Mouse (Mus musculus): ENCODE measurements at regions not wholly inside any gene's neighbourhood (a gene's known extent, or its start where the extent isn't known, plus 50 kb on each side); places are given as distances from the start of the nearest gene placed in this dataset.

DNA sequence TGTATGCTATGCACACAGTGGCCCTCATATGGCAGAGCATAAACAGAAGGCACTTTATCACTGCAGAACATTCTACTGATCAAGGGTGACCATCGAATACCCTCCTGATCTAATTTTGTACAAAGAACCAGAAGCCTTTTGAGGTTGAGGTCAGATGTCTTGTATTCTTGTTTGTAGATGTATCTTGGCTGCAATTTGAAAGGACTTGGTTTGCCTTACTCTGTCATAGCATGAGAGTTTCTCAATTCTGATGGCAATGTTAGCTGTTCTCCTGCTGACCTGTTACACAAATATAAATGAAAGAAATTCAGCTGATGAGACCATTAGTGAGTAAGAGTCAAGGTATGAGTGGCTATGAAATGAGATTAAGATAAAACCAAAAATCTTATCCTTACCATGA lies 199.1 kb upstream of the Aldoart1 start:
- Histone ChIP-seq H3K9ac (ENCODE audit: low read length) (no peak overlapping the region), H3K4me2 (ENCODE audit: low read depth, low read length) (no peak overlapping the region), H3K27me3 (ENCODE audit: control insufficient read depth, insufficient read depth, low read depth, low read length) (no peaks in the 10 kb centered on the region), H3K36me3 (ENCODE audit: control insufficient read depth, insufficient read depth, low read length) (no peaks in the 10 kb centered on the region), H3K9me3 (ENCODE audit: control insufficient read depth, low read length) (no peaks in the 10 kb centered on the region), H3K4me1 (replicated peaks; ENCODE audit: control insufficient read depth, insufficient read depth, low read length) (no peaks in the 10 kb centered on the region), H3K27ac (ENCODE audit: low read length) (no peak overlapping the region), H3K4me3 (ENCODE audit: low read length) (no peak overlapping the region)
- no peak for ATAC-seq (ENCODE audit: low read depth)
- WGBS: 61% methylated on average over 1 of the region's 1 CpGs

DNA sequence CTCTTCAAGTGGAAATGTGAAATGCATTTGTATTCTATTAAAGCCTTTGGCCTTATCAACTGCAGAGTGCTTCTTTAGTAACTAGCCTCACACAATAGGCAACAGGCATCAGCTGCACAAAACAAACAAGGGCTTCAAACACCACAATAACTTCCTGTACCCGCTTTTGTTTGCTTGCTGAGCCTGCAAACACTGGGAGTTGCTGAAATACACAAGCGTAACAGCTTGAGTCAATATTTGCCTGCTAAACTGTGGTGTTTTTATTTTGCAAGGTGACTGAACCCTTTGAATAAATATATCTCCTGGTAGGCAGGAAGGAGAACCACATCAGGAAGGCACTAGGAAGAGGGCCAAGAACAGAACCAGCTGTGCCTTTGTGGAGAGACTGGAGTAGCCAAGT lies 195.4 kb upstream of the Aldoart1 start:
- no peak overlapping the region for H3K9ac ChIP-seq (ENCODE audit: low read length)
- 24% methylated on average over 2 of the region's 2 CpGs for WGBS
- no peak overlapping the region for H3K27ac ChIP-seq (ENCODE audit: low read length)
- H3K27me3 ChIP-seq (ENCODE audit: control insufficient read depth, insufficient read depth, low read depth, low read length): no peaks in the 10 kb centered on the region
- H3K9me3 ChIP-seq (ENCODE audit: control insufficient read depth, low read length): no peaks in the 10 kb centered on the region
- 0 out of 2 replicates have a peak, but pooled peaks have one; percentile 12 for ATAC-seq (ENCODE audit: low read depth)
- H3K36me3 ChIP-seq (ENCODE audit: control insufficient read depth, insufficient read depth, low read length): no peaks in the 10 kb centered on the region
- 0 out of 2 replicates have a peak, but pooled peaks cover 2% of the 10 kb centered on the region for H3K4me1 ChIP-seq (replicated peaks; ENCODE audit: control insufficient read depth, insufficient read depth, low read length)
- H3K4me3 ChIP-seq (ENCODE audit: low read length): no peak overlapping the region
- H3K4me2 ChIP-seq (ENCODE audit: low read depth, low read length): no peak overlapping the region

DNA sequence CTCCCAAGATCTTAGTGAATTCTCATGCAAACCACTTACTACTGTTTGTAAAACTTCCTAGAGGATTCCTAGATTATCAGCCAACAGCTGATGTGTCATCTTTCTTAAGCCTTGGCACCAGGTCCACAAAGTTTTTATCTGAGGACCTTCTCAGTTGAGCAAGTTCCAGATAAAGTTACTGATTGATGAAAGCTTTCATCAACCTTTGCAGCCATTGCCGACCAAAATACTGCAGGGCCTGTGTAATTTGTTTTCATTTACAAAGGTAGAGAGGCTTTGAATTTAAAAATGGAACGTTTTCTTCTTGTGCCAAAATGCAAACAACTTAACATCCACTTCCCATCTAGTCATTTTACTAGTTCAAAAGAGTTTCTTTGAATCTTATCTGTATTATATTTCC lies 191.9 kb upstream of the Aldoart1 start:
- no peaks in the 10 kb centered on the region for H3K9me3 ChIP-seq (ENCODE audit: control insufficient read depth, low read length)

DNA sequence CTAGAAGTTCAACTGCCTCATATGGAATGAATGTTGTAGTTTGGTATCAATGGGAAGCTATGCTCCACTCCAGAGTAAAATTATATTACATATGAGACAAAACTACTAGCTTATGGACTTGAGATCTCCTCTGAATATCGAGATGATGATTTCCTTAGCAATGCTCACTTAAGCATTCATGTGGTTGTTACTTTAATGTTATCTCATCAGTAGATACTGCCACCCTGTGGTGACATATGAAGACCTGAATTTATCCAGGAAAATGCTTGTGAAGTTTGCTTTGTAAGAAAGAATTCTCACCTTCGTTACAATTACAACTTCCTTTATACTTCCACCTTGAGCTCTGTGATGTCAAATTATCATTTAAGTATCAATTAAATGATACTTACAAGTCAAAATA lies 190.2 kb upstream of the Aldoart1 start:
- Histone ChIP-seq H3K4me3 (ENCODE audit: low read length) (no peak overlapping the region), H3K27ac (ENCODE audit: low read length) (no peak overlapping the region), H3K36me3 (ENCODE audit: control insufficient read depth, insufficient read depth, low read length) (no peaks in the 10 kb centered on the region), H3K4me2 (ENCODE audit: low read depth, low read length) (no peak overlapping the region), H3K4me1 (replicated peaks; ENCODE audit: control insufficient read depth, insufficient read depth, low read length) (0 out of 2 replicates have a peak, but pooled peaks cover 2% of the 10 kb centered on the region), H3K9me3 (ENCODE audit: control insufficient read depth, low read length) (no peaks in the 10 kb centered on the region), H3K27me3 (ENCODE audit: control insufficient read depth, insufficient read depth, low read depth, low read length) (no peaks in the 10 kb centered on the region), H3K9ac (ENCODE audit: low read length) (no peak overlapping the region)
- no peak for ATAC-seq (ENCODE audit: low read depth)
- 9% methylated on average over 2 of the region's 2 CpGs for WGBS

More for the DNA sequence above, 191.9 kb upstream of the Aldoart1 start:
- 0 out of 2 replicates have a peak, but pooled peaks have one; percentile 5 for ATAC-seq (ENCODE audit: low read depth)
- Histone ChIP-seq H3K4me2 (ENCODE audit: low read depth, low read length) (no peak overlapping the region), H3K4me1 (replicated peaks; ENCODE audit: control insufficient read depth, insufficient read depth, low read length) (0 out of 2 replicates have a peak, but pooled peaks cover 2% of the 10 kb centered on the region), H3K27ac (ENCODE audit: low read length) (no peak overlapping the region), H3K27me3 (ENCODE audit: control insufficient read depth, insufficient read depth, low read depth, low read length) (no peaks in the 10 kb centered on the region), H3K36me3 (ENCODE audit: control insufficient read depth, insufficient read depth, low read length) (no peaks in the 10 kb centered on the region), H3K9ac (ENCODE audit: low read length) (no peak overlapping the region), H3K4me3 (ENCODE audit: low read length) (no peak overlapping the region)
- 3% methylated on average over 2 of the region's 2 CpGs for WGBS

DNA sequence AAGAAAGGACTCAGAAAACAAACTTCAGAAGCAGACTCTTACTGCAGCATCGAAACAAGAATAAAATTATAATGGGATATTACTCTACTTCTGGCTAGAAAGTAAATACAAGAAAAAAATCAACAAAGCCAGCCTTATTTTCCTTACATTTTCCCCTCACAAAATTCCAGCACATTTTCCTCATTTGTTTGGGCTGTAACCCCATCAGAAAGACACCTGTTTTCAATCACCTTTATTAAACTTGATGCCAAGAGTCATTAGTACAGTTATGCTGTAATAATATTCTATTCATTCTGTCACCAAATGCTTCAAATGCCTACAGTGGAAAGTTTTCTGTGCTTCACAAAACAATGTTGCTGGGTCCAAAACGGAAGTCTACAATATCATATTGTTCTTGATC lies 189.1 kb upstream of the Aldoart1 start:
- Histone ChIP-seq H3K9me3 (ENCODE audit: control insufficient read depth, low read length) (no peaks in the 10 kb centered on the region), H3K4me3 (ENCODE audit: low read length) (no peak overlapping the region), H3K36me3 (ENCODE audit: control insufficient read depth, insufficient read depth, low read length) (no peaks in the 10 kb centered on the region), H3K9ac (ENCODE audit: low read length) (no peak overlapping the region), H3K27ac (ENCODE audit: low read length) (no peak overlapping the region), H3K27me3 (ENCODE audit: control insufficient read depth, insufficient read depth, low read depth, low read length) (no peaks in the 10 kb centered on the region), H3K4me1 (replicated peaks; ENCODE audit: control insufficient read depth, insufficient read depth, low read length) (0 out of 2 replicates have a peak, but pooled peaks cover 2% of the 10 kb centered on the region), H3K4me2 (ENCODE audit: low read depth, low read length) (no peak overlapping the region)
- WGBS: 74% methylated on average over 2 of the region's 2 CpGs
- no peak for ATAC-seq (ENCODE audit: low read depth)

DNA sequence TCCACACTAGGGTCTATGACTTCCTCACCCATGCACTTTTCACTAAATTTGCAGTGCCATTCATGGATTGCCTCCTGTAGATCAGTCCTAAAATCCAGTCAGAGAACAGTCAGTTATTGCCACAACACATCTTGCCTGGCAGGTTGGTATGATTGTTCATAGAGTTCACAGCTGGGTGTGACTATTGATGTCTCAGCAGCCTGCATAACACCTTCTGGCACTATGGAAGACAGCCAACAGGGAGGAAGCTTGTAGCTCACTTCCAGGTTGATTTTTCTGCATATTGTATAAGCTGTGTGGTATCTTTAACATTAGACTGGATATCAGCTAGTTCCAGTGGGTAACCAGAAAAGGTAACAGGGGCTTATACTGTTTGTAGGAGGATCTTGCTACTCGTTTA lies 145.3 kb upstream of the Aldoart1 start:
- Histone ChIP-seq H3K9ac (ENCODE audit: low read length) (no peak overlapping the region), H3K9me3 (ENCODE audit: control insufficient read depth, low read length) (no peaks in the 10 kb centered on the region), H3K4me3 (ENCODE audit: low read length) (no peak overlapping the region), H3K4me1 (replicated peaks; ENCODE audit: control insufficient read depth, insufficient read depth, low read length) (no peaks in the 10 kb centered on the region), H3K27ac (ENCODE audit: low read length) (no peak overlapping the region), H3K4me2 (ENCODE audit: low read depth, low read length) (no peak overlapping the region), H3K36me3 (ENCODE audit: control insufficient read depth, insufficient read depth, low read length) (no peaks in the 10 kb centered on the region), H3K27me3 (ENCODE audit: control insufficient read depth, insufficient read depth, low read depth, low read length) (no peaks in the 10 kb centered on the region)
- 43% methylated on average over 1 of the region's 1 CpGs for WGBS
- ATAC-seq (ENCODE audit: low read depth): no peak

DNA sequence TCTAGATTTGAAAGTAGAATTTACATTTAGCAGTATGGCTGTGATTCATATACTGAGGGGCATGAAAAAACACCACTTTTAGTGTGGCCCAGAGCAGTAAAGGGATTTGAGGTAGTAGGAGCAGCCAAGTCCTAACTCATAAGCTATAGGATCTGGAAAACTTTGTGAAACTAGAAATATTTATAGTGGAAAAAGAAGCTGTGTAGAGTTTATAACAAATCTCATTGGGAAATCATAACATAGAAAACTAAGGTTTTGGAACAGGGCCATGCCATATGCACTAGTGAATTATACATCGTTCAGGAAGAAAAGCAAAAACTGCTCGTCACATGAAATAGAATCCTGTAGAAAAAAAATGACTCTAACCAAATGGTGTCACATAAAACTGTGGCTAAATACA lies 143.7 kb upstream of the Aldoart1 start:
- Histone ChIP-seq H3K27ac (ENCODE audit: low read length) (no peak overlapping the region), H3K9me3 (ENCODE audit: control insufficient read depth, low read length) (no peaks in the 10 kb centered on the region), H3K9ac (ENCODE audit: low read length) (no peak overlapping the region), H3K36me3 (ENCODE audit: control insufficient read depth, insufficient read depth, low read length) (no peaks in the 10 kb centered on the region), H3K27me3 (ENCODE audit: control insufficient read depth, insufficient read depth, low read depth, low read length) (no peaks in the 10 kb centered on the region), H3K4me2 (ENCODE audit: low read depth, low read length) (no peak overlapping the region), H3K4me3 (ENCODE audit: low read length) (no peak overlapping the region), H3K4me1 (replicated peaks; ENCODE audit: control insufficient read depth, insufficient read depth, low read length) (no peaks in the 10 kb centered on the region)
- ATAC-seq (ENCODE audit: low read depth): no peak
- 39% methylated on average over 2 of the region's 2 CpGs for WGBS

DNA sequence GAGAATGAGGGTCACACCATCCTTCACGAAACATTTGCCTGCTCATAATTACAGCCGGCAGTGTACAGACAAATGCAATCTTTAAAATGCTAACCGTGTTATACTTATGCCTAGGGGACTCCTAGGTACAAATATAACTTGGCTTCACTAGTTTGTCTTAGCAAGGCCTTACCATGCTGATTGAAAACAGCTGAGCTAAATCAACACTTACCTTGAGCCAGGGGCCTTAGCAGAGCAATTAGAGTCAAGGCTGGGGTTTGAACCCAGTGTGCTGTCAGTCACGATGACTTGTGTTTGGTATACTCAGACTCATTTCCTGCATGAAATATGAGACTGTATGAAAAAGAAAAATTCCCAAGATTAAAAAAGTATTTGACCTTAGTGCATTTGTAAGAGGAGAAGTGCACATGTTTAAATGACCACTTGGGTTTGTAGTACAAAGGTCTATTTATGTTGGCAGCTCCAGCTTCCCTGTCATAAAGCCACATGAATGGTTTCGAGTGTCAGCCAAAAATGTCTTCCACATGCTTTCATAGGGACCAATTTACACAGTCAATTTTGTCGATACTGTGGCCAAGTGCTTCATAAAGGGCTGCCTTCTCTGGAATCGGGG lies 94.0 kb upstream of the Aldoart1 start:
- Histone ChIP-seq H3K9ac (ENCODE audit: low read length) (no peak overlapping the region), H3K27me3 (ENCODE audit: control insufficient read depth, insufficient read depth, low read depth, low read length) (no peaks in the 10 kb centered on the region), H3K4me3 (ENCODE audit: low read length) (no peak overlapping the region), H3K4me2 (ENCODE audit: low read depth, low read length) (no peak overlapping the region), H3K36me3 (ENCODE audit: control insufficient read depth, insufficient read depth, low read length) (no peaks in the 10 kb centered on the region), H3K27ac (ENCODE audit: low read length) (no peak overlapping the region), H3K4me1 (replicated peaks; ENCODE audit: control insufficient read depth, insufficient read depth, low read length) (peaks cover 3% of the 10 kb centered on the region; the same call in 1 of the 2 replicates), H3K9me3 (ENCODE audit: control insufficient read depth, low read length) (no peaks in the 10 kb centered on the region)
- ATAC-seq (ENCODE audit: low read depth): peak; percentile 85
- WGBS: 41% methylated on average over 7 of the region's 7 CpGs

DNA sequence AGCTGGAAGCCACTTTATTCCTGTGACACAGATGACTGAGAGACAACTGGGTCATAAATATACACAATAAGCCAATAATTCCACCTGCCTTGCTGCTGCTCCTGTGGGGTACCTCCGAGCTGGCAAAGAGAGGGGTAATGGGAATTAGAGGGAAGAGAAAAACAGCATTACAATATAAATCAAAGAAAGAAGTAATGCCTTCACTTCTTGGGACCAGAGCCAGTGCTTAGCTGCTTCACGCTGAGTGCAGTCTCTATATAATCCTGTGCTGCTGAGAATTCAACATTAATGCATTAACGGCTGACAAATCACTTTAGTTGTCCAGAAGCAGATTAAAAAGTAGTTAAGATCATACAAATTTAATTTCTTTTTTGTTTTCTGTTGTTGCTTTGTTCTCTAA lies 71.0 kb upstream of the Aldoart1 start:
- H3K36me3 ChIP-seq (ENCODE audit: control insufficient read depth, insufficient read depth, low read length): no peaks in the 10 kb centered on the region
- no peak overlapping the region for H3K27ac ChIP-seq (ENCODE audit: low read length)
- 62% methylated on average over 3 of the region's 3 CpGs for WGBS

DNA sequence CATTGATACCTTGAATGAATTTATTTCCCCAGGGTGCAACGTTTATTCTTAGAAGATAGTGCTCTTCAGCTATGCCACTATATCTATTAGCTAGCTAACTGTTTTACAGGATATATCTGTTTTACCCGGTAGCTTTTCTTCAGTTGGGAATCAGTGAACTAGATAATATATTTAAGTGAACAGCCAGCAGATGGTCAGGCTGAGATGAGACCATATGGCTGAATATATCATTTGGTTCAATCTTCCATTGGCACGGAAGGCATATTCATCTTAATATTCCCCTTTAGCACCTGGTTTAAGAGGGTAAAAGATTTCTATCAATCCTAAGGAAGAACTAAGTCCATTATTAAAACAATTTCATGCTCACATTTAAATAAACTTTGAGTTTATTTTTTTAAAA lies 62.6 kb upstream of the Aldoart1 start:
- Histone ChIP-seq H3K9me3 (ENCODE audit: control insufficient read depth, low read length) (no peaks in the 10 kb centered on the region), H3K9ac (ENCODE audit: low read length) (no peak overlapping the region), H3K27me3 (ENCODE audit: control insufficient read depth, insufficient read depth, low read depth, low read length) (no peaks in the 10 kb centered on the region), H3K36me3 (ENCODE audit: control insufficient read depth, insufficient read depth, low read length) (no peaks in the 10 kb centered on the region), H3K4me1 (replicated peaks; ENCODE audit: control insufficient read depth, insufficient read depth, low read length) (no peaks in the 10 kb centered on the region), H3K4me2 (ENCODE audit: low read depth, low read length) (no peak overlapping the region), H3K4me3 (ENCODE audit: low read length) (no peak overlapping the region), H3K27ac (ENCODE audit: low read length) (no peak overlapping the region)
- 76% methylated on average over 3 of the region's 3 CpGs for WGBS
- ATAC-seq (ENCODE audit: low read depth): no peak

More for the DNA sequence above, 71.0 kb upstream of the Aldoart1 start:
- H3K9ac ChIP-seq (ENCODE audit: low read length): no peak overlapping the region
- H3K27me3 ChIP-seq (ENCODE audit: control insufficient read depth, insufficient read depth, low read depth, low read length): no peaks in the 10 kb centered on the region
- no peak for ATAC-seq (ENCODE audit: low read depth)
- H3K9me3 ChIP-seq (ENCODE audit: control insufficient read depth, low read length): no peaks in the 10 kb centered on the region
- no peaks in the 10 kb centered on the region for H3K4me1 ChIP-seq (replicated peaks; ENCODE audit: control insufficient read depth, insufficient read depth, low read length)
- H3K4me2 ChIP-seq (ENCODE audit: low read depth, low read length): no peak overlapping the region
- no peak overlapping the region for H3K4me3 ChIP-seq (ENCODE audit: low read length)
